10 mouse cellular contexts compared by ENCODE assay signal in genomic region chr11:24306101-24306500, GRCm38 (mm10).
DNase-seq lines count a peak whose midpoint lies in the region; ATAC-seq lines count a peak whose summit lies in the region.
"Had no signal": no experiment of that assay in that cellular context is flagged by ENCODE, and none has a peak within 500 bp of the region (broad histone marks: within the 10 kb centered on the region; RNA-seq: fewer than 3 reads in every experiment).

No protein-coding gene starts in this region.

- H3K9me3 ChIP-seq in heart, embryonic 15.5 days (replicated peaks), result no peaks in the 10 kb centered on the region
- H3K9me3 ChIP-seq in hindbrain, embryonic 12.5 days (replicated peaks), result 0 out of 2 replicates have a peak, but pooled peaks cover 4% of the 10 kb centered on the region
- H3K9me3 ChIP-seq in liver, embryonic 15.5 days (replicated peaks), result no peaks in the 10 kb centered on the region

- no peak overlapping the region for H3K27ac ChIP-seq in heart, embryonic 15.5 days
- H3K27ac ChIP-seq in hindbrain, embryonic 12.5 days, result no peak overlapping the region
- H3K27ac ChIP-seq in liver, embryonic 15.5 days (replicated peaks), result no peak overlapping the region

- H3K36me3 ChIP-seq in heart, embryonic 15.5 days, result no peaks in the 10 kb centered on the region
- H3K36me3 ChIP-seq in hindbrain, embryonic 12.5 days, result no peaks in the 10 kb centered on the region
- no peaks in the 10 kb centered on the region for H3K36me3 ChIP-seq in liver, embryonic 15.5 days (replicated peaks)

- no peak overlapping the region for H3K4me3 ChIP-seq in heart, embryonic 15.5 days
- no peak overlapping the region for H3K4me3 ChIP-seq in hindbrain, embryonic 12.5 days
- H3K4me3 ChIP-seq in liver, embryonic 15.5 days (replicated peaks), result no peak overlapping the region

- 73% methylated on average over 2 of the region's 2 CpGs for WGBS in heart, embryonic 15.5 days
- 82% methylated on average over 2 of the region's 2 CpGs for WGBS in hindbrain, embryonic 12.5 days
- 34% methylated on average over 2 of the region's 2 CpGs for WGBS in liver, embryonic 15.5 days (ENCODE audit: insufficient replicate concordance)

- no peak overlapping the region for H3K9ac ChIP-seq in heart, embryonic 15.5 days
- no peak overlapping the region for H3K9ac ChIP-seq in hindbrain, embryonic 12.5 days
- H3K9ac ChIP-seq in liver, embryonic 15.5 days, result no peak overlapping the region

- DNase-seq in heart, adult 18-20 months, result no peak
- no peak for DNase-seq in embryo, embryonic 10 days (ENCODE audit: low spot score)
- no peak for DNase-seq in layer of hippocampus, adult 8-10 months (ENCODE audit: low spot score in 2 of 2)
- no peak for DNase-seq in kidney, postnatal 4 days
- DNase-seq: cerebellum, adult 18-20 months had no signal

- ATAC-seq in heart, embryonic 15.5 days (replicated peaks; ENCODE audit: insufficient number of reproducible peaks, insufficient read depth, low FRiP score, low read depth), result no peak
- ATAC-seq in common myeloid progenitor, adult 5-6 weeks (replicated peaks; ENCODE audit: low read depth, poor library complexity, severe bottlenecking), result peak; percentile 80
- ATAC-seq in hindbrain, embryonic 12.5 days (ENCODE audit: low FRiP score), result no peak
- no peak for ATAC-seq in liver, embryonic 15.5 days (ENCODE audit: insufficient read depth)

- no peaks in the 10 kb centered on the region for H3K27me3 ChIP-seq in heart, embryonic 15.5 days
- 0 out of 2 replicates have a peak, but pooled peaks cover 3% of the 10 kb centered on the region for H3K27me3 ChIP-seq in hindbrain, embryonic 12.5 days
- H3K27me3 ChIP-seq in liver, embryonic 15.5 days, result peaks cover 16% of the 10 kb centered on the region; the same call in 1 of the 2 replicates
- H3K27me3 ChIP-seq: CH12.LX had no signal

- peaks cover 6% of the 10 kb centered on the region; the same call in 1 of the 2 replicates for H3K4me1 ChIP-seq in heart, embryonic 15.5 days (replicated peaks)
- H3K4me1 ChIP-seq in hindbrain, embryonic 12.5 days, result peaks cover 36% of the 10 kb centered on the region
- peaks cover 10% of the 10 kb centered on the region for H3K4me1 ChIP-seq in liver, embryonic 15.5 days (replicated peaks)

- peak overlapping the region; percentile 66; the same call in 1 of the 2 replicates for H3K4me2 ChIP-seq in heart, embryonic 15.5 days
- peak overlapping the region; percentile 56 for H3K4me2 ChIP-seq in hindbrain, embryonic 12.5 days (replicated peaks)
- H3K4me2 ChIP-seq in liver, embryonic 15.5 days, result peak overlapping the region; percentile 50
